Mouse (Mus musculus) lung, embryonic 16.5 days (tissue): ENCODE measurements around the gene Iqce. TPM values are rescaled to one million over a fixed set of nuclear protein-coding genes. Genes with fewer than 3 reads are reported as not detected.
A peak's percentile ranks its signal among the peaks of the same experiment; 100 is the strongest.

Source experiments
- ATAC-seq: fragments of 200-750 bp; cut with Nextera tagmentation; 2 replicates; pipeline ENCODE4 v1.8.0; 2017; ENCODE audit warnings: low read depth, mild to moderate bottlenecking, moderate library complexity
- H3K27ac ChIP-seq: fragments of 300-500 bp; sonication (generic); 2 replicates; pipeline ENCODE4 v1.5.1; 2014; ENCODE audit warnings: mild to moderate bottlenecking, control low read depth, low read length
- H3K27me3 ChIP-seq: fragments of 300-500 bp; sonication (generic); 2 replicates; pipeline ENCODE4 v1.6.1; 2014; ENCODE audit warnings: low read depth, low read length, mixed read lengths; ENCODE audit not compliant: control insufficient read depth, insufficient read depth
- H3K36me3 ChIP-seq: fragments of 300-500 bp; sonication (generic); 2 replicates; pipeline ENCODE4 v1.6.1; 2014; ENCODE audit warnings: low read length; ENCODE audit not compliant: control insufficient read depth, insufficient read depth
- H3K4me1 ChIP-seq: fragments of 300-500 bp; sonication (generic); replicated peaks from 2 replicates; pipeline ENCODE4 v1.6.1; 2014; ENCODE audit warnings: low read length, mixed read lengths; ENCODE audit not compliant: control insufficient read depth, insufficient read depth
- H3K4me2 ChIP-seq: fragments of 300-500 bp; sonication (generic); 2 replicates; pipeline ENCODE4 v1.6.1; 2014; ENCODE audit warnings: low read depth, low read length, control low read depth
- H3K4me3 ChIP-seq: fragments of 300-500 bp; sonication (generic); 2 replicates; pipeline ENCODE4 v1.5.1; 2014; ENCODE audit warnings: mild to moderate bottlenecking, low read length, control low read depth
- H3K9ac ChIP-seq: fragments of 300-500 bp; sonication (generic); 2 replicates; pipeline ENCODE4 v1.6.1; 2014; ENCODE audit warnings: low read length, control low read depth
- H3K9me3 ChIP-seq: fragments of 300-500 bp; sonication (generic); 2 replicates; pipeline ENCODE4 v1.6.1; 2016; ENCODE audit warnings: low read length; ENCODE audit not compliant: control insufficient read depth
- WGBS: fragments of 180-500 bp; shearing (Covaris S2); extraction: QIAGEN DNeasy Blood & Tissue Kit; methylation state at CpG from one replicate; pipeline ENCODE4 v1.1.7; 2014; 5-methylcytosine and 5-hydroxymethylcytosine counted together
- polyA plus RNA-seq: library from polyadenylated mRNA; unstranded; fragments of >200 nt; fragmentation: Nextera tagmentation; extraction: Ambion mirVana; gene quantifications from 2 replicates; pipeline ENCODE4 v1.2.1, GENCODE M21; 2015

The Iqce gene
- 20.9 and 21.5 TPM in 2 replicates for polyA plus RNA-seq

DNA sequence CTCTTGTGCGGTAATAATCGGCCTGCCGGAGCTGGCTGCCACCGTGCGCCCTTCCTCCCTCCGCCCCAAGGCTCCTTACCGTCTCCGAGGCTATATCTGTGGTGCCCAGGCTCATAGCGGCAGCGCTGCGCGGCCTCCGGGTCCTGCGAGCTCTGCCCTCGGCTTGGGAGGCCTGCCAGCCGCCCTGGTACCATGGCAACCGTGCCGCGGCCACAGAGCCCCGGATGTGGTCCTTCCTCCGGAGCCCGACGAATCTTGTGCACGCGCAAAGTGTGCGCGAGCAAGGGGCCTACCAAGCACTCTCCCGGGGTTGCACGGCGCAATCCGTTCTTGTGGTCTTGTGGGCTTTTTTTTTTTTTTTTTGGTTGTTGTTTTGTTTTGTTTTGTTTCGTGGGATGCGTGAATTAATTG, at the start of gene Iqce:
Gene Iqce (minus strand): TSS at position 276 of the 411 bp plus-strand sequence.
- H3K27me3 ChIP-seq, result no peaks in the 10 kb centered on the region
- H3K27ac ChIP-seq, result peak within 1 kb of the TSS; percentile 88
- H3K9me3 ChIP-seq, result no peaks in the 10 kb centered on the region
- H3K36me3 ChIP-seq, result no peaks in the 10 kb centered on the region; the same call in 1 of the 2 replicates
- peak within 1 kb of the TSS; percentile 88 for H3K4me3 ChIP-seq
- H3K9ac ChIP-seq, result peak within 1 kb of the TSS; percentile 91
- peak; percentile 61 for ATAC-seq
- under 1% methylated on average over 29 of the region's 33 CpGs for WGBS
- H3K4me1 ChIP-seq, result peaks cover 24% of the 10 kb centered on the region
- H3K4me2 ChIP-seq, result peak within 1 kb of the TSS; percentile 89

DNA sequence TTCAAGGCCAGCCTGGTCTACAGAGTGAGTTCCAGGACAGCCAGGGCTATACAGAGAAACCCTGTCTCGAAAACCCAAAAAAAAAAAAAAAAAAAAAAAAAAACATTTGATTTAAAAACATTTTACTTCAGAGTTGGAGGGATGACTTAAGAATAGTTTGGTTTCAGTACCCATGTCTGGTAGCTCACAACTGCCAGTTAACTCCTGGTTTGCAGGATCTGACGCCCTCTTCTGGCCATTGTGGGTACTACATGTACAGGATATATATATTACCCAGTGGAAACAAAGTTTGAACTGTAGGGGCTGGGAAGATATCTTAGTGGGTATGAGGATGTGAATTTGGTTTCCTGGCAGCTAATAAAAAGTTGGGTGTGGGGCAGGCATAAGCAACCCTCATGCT, 48.7 kb upstream of the Iqce start:
- ATAC-seq, result no peak
- Histone ChIP-seq H3K9me3 (no peaks in the 10 kb centered on the region), H3K36me3 (no peaks in the 10 kb centered on the region), H3K4me1 (peaks cover 6% of the 10 kb centered on the region), H3K4me3 (no peak overlapping the region), H3K9ac (no peak overlapping the region), H3K27me3 (no peaks in the 10 kb centered on the region), H3K27ac (no peak overlapping the region), H3K4me2 (no peak overlapping the region)
- 0% methylated on average over 1 of the region's 2 CpGs for WGBS

DNA sequence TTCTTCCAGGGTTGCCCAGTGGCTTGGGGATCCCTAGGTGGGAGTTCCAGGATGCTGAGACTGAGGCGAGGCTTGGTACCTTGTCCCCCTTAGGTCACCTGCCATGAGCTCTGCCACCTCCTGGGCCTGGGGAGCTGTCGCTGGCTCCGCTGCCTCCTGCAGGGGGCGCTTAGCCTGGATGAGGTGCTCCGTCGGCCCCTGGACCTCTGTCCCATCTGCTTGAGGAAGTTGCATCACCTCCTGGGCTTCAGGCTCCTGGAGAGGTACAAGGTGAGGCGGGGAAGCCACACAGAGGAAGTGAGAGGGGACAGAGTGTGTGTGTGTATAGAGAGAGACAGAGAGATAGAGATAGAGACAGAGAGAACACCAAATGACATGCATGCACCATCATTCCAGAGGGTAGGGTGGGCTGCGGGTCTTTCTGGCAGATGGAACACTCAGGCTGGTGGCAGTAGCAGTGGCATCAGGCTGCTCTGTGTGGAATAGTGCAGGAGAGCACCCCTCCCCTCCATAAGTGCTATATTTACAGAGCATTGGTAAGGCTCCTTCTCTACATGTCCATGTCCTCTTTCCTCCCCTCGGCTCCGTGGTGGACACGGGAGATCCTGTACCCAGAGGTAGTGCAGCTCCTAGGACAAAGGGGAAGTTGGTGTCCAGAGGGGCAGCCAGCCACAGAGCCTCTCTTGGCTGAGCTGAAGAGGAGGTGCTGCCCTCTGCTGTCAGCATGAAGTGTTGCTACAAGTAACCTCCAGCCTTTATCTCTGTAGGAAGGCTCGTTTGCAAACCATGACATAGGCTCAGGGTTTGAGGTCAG, 47.1 kb upstream of the Iqce start:
- peak overlapping the region; percentile 35 for H3K4me3 ChIP-seq
- H3K4me2 ChIP-seq, result peak overlapping the region; percentile 55
- H3K9me3 ChIP-seq, result no peaks in the 10 kb centered on the region
- H3K9ac ChIP-seq, result peak overlapping the region; percentile 60
- peaks cover 6% of the 10 kb centered on the region for H3K4me1 ChIP-seq
- 13% methylated on average over 12 of the region's 12 CpGs for WGBS
- ATAC-seq, result peak; percentile 78
- no peaks in the 10 kb centered on the region for H3K27me3 ChIP-seq
- no peaks in the 10 kb centered on the region for H3K36me3 ChIP-seq
- H3K27ac ChIP-seq, result no peak overlapping the region

DNA sequence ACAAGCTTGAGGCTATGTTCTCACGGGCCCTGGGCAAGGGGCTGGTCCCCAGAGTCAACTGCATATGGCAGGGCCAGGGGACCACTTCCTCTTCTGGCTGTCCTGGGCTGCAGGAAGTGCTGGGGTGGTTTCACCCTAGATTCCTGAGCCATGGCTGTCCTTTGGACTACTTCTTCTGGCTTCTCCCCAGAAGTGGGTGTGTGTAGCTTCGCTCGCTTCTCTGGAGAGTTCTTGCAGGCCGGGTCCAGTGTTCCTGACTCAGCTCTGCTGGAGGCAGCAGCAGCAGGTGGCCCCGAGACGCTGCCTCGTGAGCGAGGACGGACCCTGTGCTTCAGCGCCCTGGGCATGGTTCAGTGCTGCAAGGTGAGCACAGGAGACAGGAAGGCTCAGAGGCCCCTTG, 46.2 kb upstream of the Iqce start:
- Histone ChIP-seq H3K9ac (no peak overlapping the region), H3K4me3 (no peak overlapping the region), H3K9me3 (no peaks in the 10 kb centered on the region), H3K4me2 (no peak overlapping the region), H3K27ac (no peak overlapping the region), H3K36me3 (no peaks in the 10 kb centered on the region), H3K4me1 (peaks cover 6% of the 10 kb centered on the region), H3K27me3 (no peaks in the 10 kb centered on the region)
- WGBS, result 81% methylated on average over 10 of the region's 10 CpGs
- ATAC-seq, result no peak

DNA sequence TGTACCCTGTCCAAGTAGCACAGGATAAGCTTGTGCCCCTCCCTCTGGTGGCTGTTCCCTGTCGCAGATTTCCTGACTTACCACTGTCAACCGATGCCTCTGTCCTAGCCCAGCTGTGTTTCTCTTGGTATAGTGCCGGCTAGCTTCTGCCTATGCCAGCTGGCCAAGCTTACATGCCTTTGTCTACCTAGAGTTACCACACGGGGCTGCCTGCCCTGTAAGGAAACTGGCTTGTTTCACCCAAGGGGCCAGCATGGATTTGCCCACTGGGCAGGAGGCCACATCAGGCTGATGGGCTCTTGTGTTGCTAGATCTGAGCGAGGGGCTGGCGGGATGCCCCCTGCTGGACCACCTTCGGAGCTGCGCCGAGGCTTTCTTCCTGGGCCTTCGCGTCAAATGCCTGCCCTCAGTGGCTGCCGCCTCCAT, 41.5 kb upstream of the Iqce start:
- Histone ChIP-seq H3K27me3 (no peaks in the 10 kb centered on the region), H3K4me2 (no peak overlapping the region), H3K36me3 (no peaks in the 10 kb centered on the region), H3K4me1 (no peaks in the 10 kb centered on the region), H3K9me3 (no peaks in the 10 kb centered on the region), H3K27ac (no peak overlapping the region), H3K4me3 (no peak overlapping the region), H3K9ac (no peak overlapping the region)
- 31% methylated on average over 12 of the region's 12 CpGs for WGBS
- no peak for ATAC-seq

DNA sequence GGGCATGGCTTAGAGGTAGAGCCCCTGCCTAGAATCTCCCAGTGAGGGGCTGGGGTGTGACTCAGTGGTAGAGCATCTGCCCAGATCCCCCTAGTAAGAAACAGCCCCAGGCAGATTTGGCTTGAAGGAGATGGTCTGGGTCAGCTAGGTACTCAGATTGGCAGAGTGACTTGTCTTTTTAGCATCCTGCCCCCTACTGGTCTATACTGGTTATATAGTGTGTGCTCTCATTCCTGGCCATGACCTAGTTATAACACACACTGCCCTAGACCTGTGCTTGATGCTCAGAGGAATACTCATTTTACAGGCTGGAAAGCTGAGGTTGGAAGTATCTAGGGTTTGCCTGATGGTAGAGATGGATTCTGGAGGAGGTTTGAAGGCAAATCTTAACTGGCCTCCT, 39.7 kb upstream of the Iqce start:
- Histone ChIP-seq H3K9me3 (no peaks in the 10 kb centered on the region), H3K4me3 (no peak overlapping the region), H3K4me1 (no peaks in the 10 kb centered on the region), H3K9ac (no peak overlapping the region), H3K27ac (no peak overlapping the region), H3K27me3 (no peaks in the 10 kb centered on the region), H3K36me3 (no peaks in the 10 kb centered on the region), H3K4me2 (no peak overlapping the region)
- no peak for ATAC-seq

- H3K9me3 ChIP-seq, result no peaks in the 10 kb centered on the region
- WGBS, result 64% methylated on average over 11 of the region's 11 CpGs
- no peak overlapping the region for H3K4me3 ChIP-seq
- no peaks in the 10 kb centered on the region for H3K4me1 ChIP-seq
- no peak for ATAC-seq
- H3K36me3 ChIP-seq, result no peaks in the 10 kb centered on the region
- no peak overlapping the region; the same call in 1 of the 2 replicates for H3K9ac ChIP-seq
- H3K27ac ChIP-seq, result no peak overlapping the region
- H3K27me3 ChIP-seq, result peaks cover 5% of the 10 kb centered on the region
- no peak overlapping the region for H3K4me2 ChIP-seq
Measured at GRCm38 (mm10) chr5:140741040-140741439, 38.9 kb upstream of the Iqce start.

GRCm38 (mm10) chr5:140739813-140740212, 37.6 kb upstream of the Iqce start:
- Histone ChIP-seq H3K36me3 (no peaks in the 10 kb centered on the region), H3K27ac (no peak overlapping the region), H3K9ac (no peak overlapping the region), H3K4me2 (no peak overlapping the region), H3K27me3 (peaks cover 15% of the 10 kb centered on the region), H3K4me1 (peaks cover 5% of the 10 kb centered on the region), H3K4me3 (no peak overlapping the region), H3K9me3 (no peaks in the 10 kb centered on the region)
- WGBS, result 75% methylated on average over 12 of the region's 12 CpGs
- ATAC-seq, result no peak

- H3K4me2 ChIP-seq, result peak overlapping the region; percentile 64; the same call in 1 of the 2 replicates
- ATAC-seq, result no peak
Measured at GRCm38 (mm10) chr5:140736166-140736565, 34.0 kb upstream of the Iqce start.

More at GRCm38 (mm10) chr5:140736166-140736565, 34.0 kb upstream of the Iqce start:
- H3K9me3 ChIP-seq, result no peaks in the 10 kb centered on the region
- no peak overlapping the region for H3K4me3 ChIP-seq
- H3K27me3 ChIP-seq, result peaks cover 15% of the 10 kb centered on the region
- 18% methylated on average over 11 of the region's 13 CpGs for WGBS
- H3K4me1 ChIP-seq, result peaks cover 5% of the 10 kb centered on the region
- no peaks in the 10 kb centered on the region for H3K36me3 ChIP-seq
- H3K9ac ChIP-seq, result no peak overlapping the region
- H3K27ac ChIP-seq, result no peak overlapping the region
